Mouse (Mus musculus) liver, adult (tissue): Measurements from ENCODE around the gene Sucnr1.

Source experiments
- GATA4 ChIP-seq: IDR thresholded peaks from 2 replicates; pipeline ENCODE4 v1.6.1; 2014; ENCODE audit warnings: mild to moderate bottlenecking, low read length; ENCODE audit not compliant: insufficient replicate concordance

Gene Sucnr1

GRCm38 (mm10) chr3:60081648-60082047, at the start of gene Sucnr1:
Gene Sucnr1 (plus strand): TSS chr3:60081869.
- no peak for TF ChIP-seq GATA4

GRCm38 (mm10) chr3:60046221-60046913, 35.3 kb upstream of the Sucnr1 start:
- TF ChIP-seq GATA4, result no peak

- no peak for TF ChIP-seq GATA4
Observed at GRCm38 (mm10) chr3:60053231-60053927, 28.3 kb upstream of the Sucnr1 start.

- TF ChIP-seq GATA4, result no peak
Observed at GRCm38 (mm10) chr3:60053931-60054330, 27.7 kb upstream of the Sucnr1 start.

GRCm38 (mm10) chr3:60056451-60056850, 25.2 kb upstream of the Sucnr1 start:
- TF ChIP-seq GATA4, result no peak

GRCm38 (mm10) chr3:60057070-60057808, 24.4 kb upstream of the Sucnr1 start:
- TF ChIP-seq GATA4, result no peak

- TF ChIP-seq GATA4, result no peak
Observed at GRCm38 (mm10) chr3:60057809-60058082, 23.9 kb upstream of the Sucnr1 start.

GRCm38 (mm10) chr3:60078883-60079415, 2.7 kb upstream of the Sucnr1 start:
- TF ChIP-seq GATA4, result no peak

GRCm38 (mm10) chr3:60080572-60080971, 1.1 kb upstream of the Sucnr1 start:
- TF ChIP-seq GATA4, result no peak

- TF ChIP-seq GATA4, result no peak
Observed at GRCm38 (mm10) chr3:60082746-60083145, 1.1 kb downstream of the Sucnr1 start.

GRCm38 (mm10) chr3:60085729-60086128, 4.1 kb downstream of the Sucnr1 start:
- TF ChIP-seq GATA4, result no peak

GRCm38 (mm10) chr3:60091321-60091720, 9.7 kb downstream of the Sucnr1 start:
- TF ChIP-seq GATA4, result no peak

GRCm38 (mm10) chr3:60094386-60095156, 12.9 kb downstream of the Sucnr1 start:
- peak; percentile 93 for TF ChIP-seq GATA4

- no peak for TF ChIP-seq GATA4
Observed at GRCm38 (mm10) chr3:60096941-60097340, 15.3 kb downstream of the Sucnr1 start.

- TF ChIP-seq GATA4, result no peak
Observed at GRCm38 (mm10) chr3:60097485-60097884, 15.8 kb downstream of the Sucnr1 start.
